Mouse (Mus musculus): ENCODE results near the gene Insr.

DNA sequence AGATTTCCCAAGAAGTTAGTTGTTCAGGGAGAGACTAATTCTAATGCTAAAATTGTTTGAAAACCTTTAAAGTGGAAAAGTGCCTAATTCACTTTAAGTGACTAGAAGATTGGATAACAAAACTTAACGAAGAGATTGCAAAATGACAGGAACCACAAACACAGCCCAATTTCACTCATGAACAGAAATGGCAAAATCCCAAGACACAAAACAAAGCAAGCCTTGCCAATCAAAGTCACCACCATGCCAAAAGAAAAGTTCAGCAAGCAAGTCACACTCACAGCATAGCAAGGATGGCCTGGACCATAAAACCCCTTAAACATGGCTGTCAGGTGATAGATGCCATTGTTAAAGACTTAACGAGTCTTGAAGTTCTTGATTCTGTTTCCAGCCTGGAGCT, 29.5 kb downstream of the Insr start:
- TF ChIP-seq GATA1 (IDR thresholded peaks at IDR 0.05; ENCODE audit: low read length) (no peak), TAL1 (IDR thresholded peaks at IDR 0.05; ENCODE audit: low read length) (no peak)

All from erythroblast, embryonic 14.5 days (primary cell).